Mouse (Mus musculus) kidney, postnatal 10 days (tissue): ENCODE results near the gene Romo1.

Experiments
- DNase-seq: peaks from one replicate; pipeline ENCODE4 v3.0.0; 2021; ENCODE audit warnings: mixed read lengths

The Romo1 gene

DNA sequence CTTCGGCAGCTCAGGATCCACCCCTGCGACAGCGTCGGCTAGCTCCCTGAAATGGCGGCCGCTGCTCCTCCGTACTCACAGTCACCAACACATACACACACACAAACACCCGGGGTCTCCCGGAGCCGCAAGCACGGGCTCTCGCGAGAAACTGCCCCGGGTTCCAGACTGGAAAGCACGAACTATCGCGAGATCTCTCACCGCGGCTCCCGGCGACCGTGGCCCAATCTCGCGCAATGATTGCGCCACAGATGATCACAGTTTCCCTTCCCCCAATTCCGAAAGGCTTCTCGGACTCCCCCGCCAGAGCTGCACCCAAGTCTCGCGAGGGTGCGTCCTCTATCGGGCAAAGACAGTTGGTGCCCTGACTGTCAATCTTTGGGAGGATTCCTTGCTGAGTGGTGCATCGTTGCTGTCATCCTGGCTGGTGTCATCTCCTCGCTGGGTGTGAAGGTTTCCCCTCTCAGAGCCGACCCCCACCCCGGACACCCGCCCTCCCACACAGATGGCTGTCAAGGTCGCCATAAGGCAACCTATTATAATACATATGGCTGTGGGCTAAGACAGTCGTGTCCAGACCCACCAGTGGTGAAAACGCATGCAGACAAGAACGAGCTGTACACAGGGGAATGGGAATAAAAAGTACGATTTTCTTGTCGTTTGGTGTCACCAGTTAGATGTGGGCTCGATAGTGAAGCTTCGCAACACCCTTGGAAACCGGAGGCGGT, 36.4 kb downstream of the Romo1 start, which contains the start of gene Rbm39:
Gene Rbm39 (minus strand): TSS at position 145 of the 728 bp plus-strand sequence.
- peak; percentile 100 for DNase-seq

DNA sequence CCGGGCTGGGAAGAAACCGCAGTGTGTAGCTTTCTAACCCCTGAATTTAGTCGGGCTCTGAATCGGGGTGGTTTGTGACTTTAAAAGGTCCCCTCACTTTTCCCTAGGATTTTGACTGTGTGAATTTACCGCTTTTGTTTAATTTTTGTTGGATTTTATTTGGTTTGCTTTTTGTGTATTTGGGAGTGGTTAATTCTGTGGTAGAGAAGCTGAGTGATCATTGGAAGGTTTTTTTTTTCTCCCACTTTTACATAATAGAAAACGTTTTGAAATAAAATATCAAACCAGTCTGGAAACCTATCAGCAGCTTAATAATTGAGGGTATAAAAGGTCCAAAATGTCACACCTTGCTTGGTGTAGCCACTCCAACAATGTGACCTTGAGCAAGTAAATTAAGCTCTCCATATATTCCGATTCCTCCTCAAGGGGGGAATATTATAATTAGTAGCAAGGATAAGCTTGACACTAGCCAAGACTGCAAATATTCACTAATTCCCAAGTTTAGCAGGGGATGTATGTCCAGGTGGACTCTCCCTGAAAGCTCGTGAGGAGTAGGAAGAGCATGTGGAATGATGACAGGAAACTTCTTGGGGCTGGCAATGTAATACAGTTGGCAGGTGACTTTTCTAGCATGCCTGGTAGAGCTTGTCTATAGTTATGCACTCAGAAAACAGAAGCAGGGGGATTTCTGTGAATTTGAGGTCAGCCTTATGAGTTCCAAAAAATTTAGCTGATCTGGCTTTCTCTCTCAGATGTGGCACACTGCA, 37.2 kb downstream of the Romo1 start:
- DNase-seq: no peak

DNA sequence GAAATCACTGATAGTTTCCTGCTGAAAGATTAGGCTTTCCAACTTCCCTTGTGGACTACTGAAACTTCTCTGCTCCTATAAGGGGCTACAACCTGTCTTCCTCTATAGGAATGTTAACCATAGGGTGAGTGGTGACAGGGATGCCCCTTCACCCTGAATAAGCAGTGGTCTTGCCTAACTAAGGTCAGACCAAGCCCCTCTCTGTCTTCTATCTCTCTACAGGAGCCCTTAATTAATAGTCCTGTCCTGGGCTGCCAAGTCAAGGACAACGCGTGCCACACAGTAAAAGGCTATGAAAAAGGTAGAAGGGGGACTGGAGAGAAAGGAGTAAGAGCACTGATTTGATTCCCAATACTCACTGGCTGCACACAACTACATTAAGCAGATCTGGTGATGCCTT, 37.8 kb downstream of the Romo1 start:
- DNase-seq: no peak

DNA sequence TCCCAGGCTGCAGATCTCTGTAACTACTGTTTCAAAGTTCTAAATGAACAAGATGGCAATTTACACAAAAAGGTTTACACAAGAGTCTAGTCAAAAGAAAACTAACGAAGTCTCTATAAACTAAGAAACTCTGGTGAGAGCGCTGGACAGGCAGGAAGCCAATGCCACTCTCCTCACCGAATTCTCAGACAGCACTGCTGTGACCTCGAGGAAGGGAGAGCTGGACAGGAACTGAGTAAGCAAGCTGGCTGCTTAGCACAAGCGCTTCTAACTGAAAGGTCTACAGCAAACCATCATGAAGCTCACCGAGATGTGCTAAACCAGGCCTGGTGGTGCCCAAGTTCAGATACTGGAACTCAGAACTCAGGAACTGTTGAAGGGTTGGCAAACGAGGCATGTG, 45.4 kb downstream of the Romo1 start:
- peak; percentile 12 for DNase-seq

DNA sequence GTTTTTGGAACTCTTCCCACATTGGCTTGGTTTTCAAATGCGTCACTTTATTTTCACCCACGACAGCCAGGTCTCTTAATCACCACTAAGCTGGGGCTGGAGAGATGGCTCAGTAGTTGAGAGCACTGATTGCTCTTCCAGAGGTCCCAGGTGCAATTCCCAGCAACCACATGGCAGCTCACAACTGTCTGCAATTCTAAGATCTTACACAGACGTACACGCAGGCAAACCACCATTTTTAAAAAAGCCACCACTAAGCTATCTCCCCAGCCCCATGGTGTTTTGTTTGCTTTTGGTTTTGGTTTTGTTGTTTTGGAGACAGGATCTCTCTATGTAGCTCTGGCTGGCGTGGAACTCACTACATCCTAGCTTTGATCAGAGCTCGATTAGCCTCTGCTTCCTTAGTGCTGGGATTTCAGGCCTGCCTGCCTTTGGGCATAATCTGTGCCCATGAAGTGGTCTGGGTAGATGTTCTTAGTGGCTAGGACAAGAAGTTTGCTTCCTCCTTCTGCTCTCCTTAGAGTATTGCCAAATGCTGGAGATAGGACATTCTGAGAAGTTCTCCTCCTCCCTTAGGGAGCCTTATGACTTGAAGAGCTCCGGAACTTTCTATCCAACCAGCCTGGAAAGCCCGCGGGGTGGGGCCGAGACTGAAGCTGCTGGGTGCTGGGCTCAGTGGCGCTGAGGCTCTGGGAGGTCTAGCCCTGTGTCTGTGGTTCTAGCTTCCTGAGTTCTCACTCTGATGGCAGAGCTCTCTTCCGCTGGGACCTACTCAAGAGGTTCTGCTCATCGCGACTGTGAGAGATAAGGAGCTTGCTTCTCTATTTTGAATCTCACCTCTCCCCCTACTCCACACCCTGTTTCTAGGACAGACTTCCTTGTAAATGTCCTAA, 46.4 kb downstream of the Romo1 start:
- no peak for DNase-seq

DNA sequence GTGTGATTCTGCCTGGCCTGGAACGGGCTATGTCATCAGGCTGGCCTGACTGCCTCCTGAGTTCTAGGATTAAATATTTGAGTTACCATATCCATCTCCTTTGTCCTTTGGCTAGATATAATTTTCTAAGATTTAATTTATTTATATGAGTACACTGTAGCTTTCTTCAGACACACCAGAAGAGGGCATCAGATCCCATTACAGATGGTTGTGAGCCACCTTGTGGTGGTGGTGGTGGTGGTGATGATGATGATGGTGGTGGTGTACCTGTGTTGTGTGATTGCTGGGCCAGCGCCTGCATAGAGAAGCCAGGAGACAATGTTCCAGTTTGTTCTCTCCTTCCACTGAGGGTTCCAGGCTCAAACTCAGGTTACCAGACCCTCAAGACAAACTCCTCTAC, 47.7 kb downstream of the Romo1 start:
- no peak for DNase-seq

DNA sequence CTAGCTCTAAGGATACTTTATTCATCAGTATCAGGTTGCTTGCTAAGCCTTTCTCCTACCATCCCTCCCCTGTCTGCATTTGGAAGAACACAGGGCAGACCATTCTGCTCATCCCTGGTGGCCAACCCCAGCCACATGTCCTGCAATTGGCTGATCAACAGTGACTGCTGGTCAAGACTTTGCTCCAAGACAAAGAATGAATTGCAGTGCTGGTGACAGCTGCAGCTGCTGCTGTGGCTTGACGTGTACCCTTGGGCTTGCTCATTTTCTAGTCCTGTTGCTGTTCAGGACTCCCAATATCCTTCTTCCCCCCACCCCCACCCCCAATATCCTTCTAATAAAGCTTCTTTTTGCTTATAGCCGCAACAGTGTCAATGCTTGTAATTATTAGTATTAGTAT, 48.2 kb downstream of the Romo1 start:
- no peak for DNase-seq

DNA sequence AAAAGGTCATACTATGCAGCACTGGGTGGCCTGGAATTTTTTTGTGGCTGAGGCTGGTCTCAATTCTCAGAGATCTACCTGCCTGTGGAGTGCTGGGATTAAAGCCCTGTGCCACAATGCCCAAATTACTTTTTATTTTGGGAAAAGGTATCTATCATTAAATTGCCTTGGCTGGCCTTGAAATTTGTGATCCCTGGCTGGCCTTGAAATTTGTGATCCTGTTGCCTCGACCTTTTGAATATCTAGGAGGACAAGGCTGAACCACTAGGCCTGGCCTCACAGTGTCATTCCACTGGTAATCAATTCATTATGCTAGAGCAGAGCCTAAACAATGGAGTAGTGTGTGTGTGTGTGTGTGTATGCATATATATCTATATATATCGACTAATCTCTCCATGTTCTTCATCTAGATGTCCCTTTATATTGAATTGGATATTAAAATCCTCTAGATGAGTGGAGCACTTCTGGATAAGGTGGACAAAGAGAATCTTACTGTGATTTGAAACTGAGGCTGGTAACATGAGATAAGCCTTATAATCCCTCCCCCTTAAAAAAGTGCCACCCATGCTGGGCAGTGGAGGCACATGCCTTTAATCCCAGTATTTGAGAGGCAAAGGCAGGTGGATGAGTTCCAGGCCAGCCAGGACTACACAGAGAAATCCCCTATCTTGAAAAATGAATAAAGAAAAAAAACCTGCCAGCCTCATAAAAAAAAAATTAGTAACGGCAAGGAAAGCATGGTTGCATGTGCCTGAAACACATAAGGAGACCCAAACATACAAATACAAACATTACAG, 49.4 kb downstream of the Romo1 start:
- no peak for DNase-seq

DNA sequence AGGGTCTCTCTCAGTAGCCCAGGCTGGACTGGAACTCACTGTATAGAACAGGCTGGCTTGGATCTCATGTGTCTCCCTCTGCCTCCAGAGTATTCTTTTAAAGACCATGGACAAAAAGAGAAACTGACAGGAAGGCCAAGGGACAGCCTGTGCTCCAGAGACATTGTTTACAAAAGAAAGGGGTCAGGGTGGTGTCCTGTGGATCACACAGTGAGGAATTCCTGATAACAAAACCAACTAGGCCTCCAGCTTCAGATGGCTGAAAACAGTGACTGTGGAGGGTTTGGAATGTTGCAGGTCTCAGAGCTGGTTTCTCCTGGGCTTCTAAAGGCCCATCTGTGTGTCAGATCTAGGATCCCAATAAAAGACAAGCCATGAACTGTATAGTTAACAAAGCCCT, 50.7 kb downstream of the Romo1 start:
- DNase-seq: no peak
